Mouse (Mus musculus) forebrain, embryonic 12.5 days (tissue): Measurements from ENCODE around the gene Ttc23l. TPM values are rescaled to one million over a fixed set of nuclear protein-coding genes. Genes with fewer than 3 reads are reported as not detected.
"Not testable (repeated sequence)": the region's sequence is repeated elsewhere in the genome, so short reads cannot be mapped to it uniquely, and the experiment has no call there.

Experiments
- ATAC-seq: fragments of 200-750 bp; cut with Nextera tagmentation; 2 replicates; pipeline ENCODE4 v1.8.0; 2017; ENCODE audit warnings: moderate TSS enrichment; ENCODE audit not compliant: low FRiP score
- H3K27ac ChIP-seq: fragments of 300-500 bp; sonication (generic); 2 replicates; pipeline ENCODE4 v1.5.1; 2016; ENCODE audit warnings: mild to moderate bottlenecking
- H3K27me3 ChIP-seq: fragments of 300-500 bp; sonication (generic); 2 replicates; pipeline ENCODE4 v1.6.1; 2016; ENCODE audit warnings: mild to moderate bottlenecking
- H3K36me3 ChIP-seq: fragments of 300-500 bp; sonication (generic); replicated peaks from 2 replicates; pipeline ENCODE4 v1.6.1; 2016; ENCODE audit warnings: mild to moderate bottlenecking
- H3K4me1 ChIP-seq: fragments of 300-500 bp; sonication (generic); 2 replicates; pipeline ENCODE4 v1.6.1; 2016
- H3K4me2 ChIP-seq: fragments of 300-500 bp; sonication (generic); 2 replicates; pipeline ENCODE4 v1.6.1; 2016; ENCODE audit warnings: mild to moderate bottlenecking, moderate library complexity
- H3K4me3 ChIP-seq: fragments of 300-500 bp; sonication (generic); replicated peaks from 2 replicates; pipeline ENCODE4 v1.5.1; 2016; ENCODE audit warnings: mild to moderate bottlenecking
- H3K9ac ChIP-seq: fragments of 300-500 bp; sonication (generic); 2 replicates; pipeline ENCODE4 v1.6.1; 2016; ENCODE audit warnings: mild to moderate bottlenecking
- H3K9me3 ChIP-seq: fragments of 300-500 bp; sonication (generic); 2 replicates; pipeline ENCODE4 v1.6.1; 2016
- WGBS: fragments of 180-500 bp; shearing (Covaris S2); methylation state at CpG from one replicate; pipeline ENCODE4 v1.1.7; 2016; 5-methylcytosine and 5-hydroxymethylcytosine counted together
- polyA plus RNA-seq: library from polyadenylated mRNA; unstranded; fragments of >200 nt; fragmentation: Nextera tagmentation; extraction: Ambion mirVana; gene quantifications from 2 replicates; pipeline ENCODE4 v1.2.1, GENCODE M21; 2016

The Ttc23l gene
- polyA plus RNA-seq, 1 experiment from 2014 or later = not detected

DNA sequence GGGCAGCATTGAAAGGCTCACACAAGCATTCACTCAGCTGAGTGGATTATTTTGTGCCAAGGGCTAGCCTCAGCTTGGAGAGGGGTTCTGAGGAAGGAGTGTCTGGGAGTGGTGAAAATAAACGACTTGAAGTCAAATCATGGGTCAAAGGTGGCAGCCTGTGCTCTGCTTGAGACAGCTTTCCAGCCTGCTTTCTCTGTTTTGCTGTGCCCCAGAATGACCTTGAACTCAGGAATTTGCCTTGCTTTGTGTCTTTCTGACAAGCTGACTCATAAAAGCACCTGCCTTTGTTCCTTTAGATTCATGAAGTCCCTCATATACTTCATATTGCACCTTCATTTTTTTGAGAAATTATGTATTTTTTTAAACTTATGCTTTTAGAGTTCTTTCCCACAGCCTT is 5.7 kb upstream of the Ttc23l start:
- Histone ChIP-seq H3K27me3 (no peaks in the 10 kb centered on the region), H3K4me2 (no peak overlapping the region), H3K9me3 (no peaks in the 10 kb centered on the region), H3K9ac (no peak overlapping the region), H3K27ac (no peak overlapping the region), H3K4me1 (no peaks in the 10 kb centered on the region), H3K4me3 (no peak overlapping the region), H3K36me3 (peaks cover 18% of the 10 kb centered on the region)
- 78% methylated on average over 1 of the region's 1 CpGs for WGBS
- no peak for ATAC-seq

DNA sequence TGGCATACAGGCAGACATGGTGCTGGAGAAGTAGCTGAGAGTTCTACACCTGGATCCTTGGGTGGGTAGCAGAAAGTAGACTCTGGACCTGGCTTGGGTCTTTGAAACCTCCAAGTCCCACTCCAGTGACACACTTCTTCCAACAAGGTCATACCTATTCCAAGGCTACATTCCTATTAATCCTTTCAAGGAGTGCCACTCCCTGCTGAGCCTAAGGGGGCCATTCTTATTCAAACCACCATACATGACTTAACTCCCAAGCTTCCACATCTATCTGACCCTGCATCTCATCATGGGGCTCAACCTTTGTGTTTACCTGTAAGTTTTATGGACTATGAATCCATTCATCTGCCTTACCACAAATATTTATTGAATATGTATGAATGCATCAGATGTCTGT is 3.8 kb upstream of the Ttc23l start:
- Histone ChIP-seq H3K27ac (no peak overlapping the region), H3K27me3 (no peaks in the 10 kb centered on the region), H3K4me1 (no peaks in the 10 kb centered on the region), H3K9ac (no peak overlapping the region), H3K4me3 (no peak overlapping the region), H3K36me3 (peaks cover under 1% of the 10 kb centered on the region), H3K9me3 (no peaks in the 10 kb centered on the region), H3K4me2 (no peak overlapping the region)
- ATAC-seq = no peak

DNA sequence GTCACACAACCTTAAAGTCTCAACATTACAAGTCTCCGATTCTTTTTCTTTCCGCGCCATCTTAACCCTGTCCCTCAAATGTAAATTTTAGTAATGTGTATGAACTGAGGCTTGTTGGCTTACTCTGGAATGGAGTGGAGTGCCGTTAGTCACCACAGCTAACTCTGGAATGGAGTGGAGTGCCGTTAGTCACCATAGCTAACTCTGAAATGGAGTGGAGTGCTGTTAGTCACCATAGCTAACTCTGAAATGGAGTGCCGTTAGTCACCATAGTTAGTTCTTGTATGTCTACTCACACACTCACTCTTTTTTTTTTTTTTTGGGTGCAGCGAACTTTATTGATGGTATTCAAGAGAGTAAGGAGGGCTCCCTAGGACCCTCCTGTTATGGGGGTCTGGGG is 1.5 kb upstream of the Ttc23l start:
- Histone ChIP-seq H3K4me1 (no peaks in the 10 kb centered on the region), H3K27ac (no peak overlapping the region), H3K9me3 (no peaks in the 10 kb centered on the region), H3K9ac (no peak overlapping the region), H3K4me2 (no peak overlapping the region), H3K36me3 (no peaks in the 10 kb centered on the region), H3K27me3 (no peaks in the 10 kb centered on the region), H3K4me3 (no peak overlapping the region)
- WGBS = 96% methylated on average over 7 of the region's 7 CpGs
- ATAC-seq = no peak

DNA sequence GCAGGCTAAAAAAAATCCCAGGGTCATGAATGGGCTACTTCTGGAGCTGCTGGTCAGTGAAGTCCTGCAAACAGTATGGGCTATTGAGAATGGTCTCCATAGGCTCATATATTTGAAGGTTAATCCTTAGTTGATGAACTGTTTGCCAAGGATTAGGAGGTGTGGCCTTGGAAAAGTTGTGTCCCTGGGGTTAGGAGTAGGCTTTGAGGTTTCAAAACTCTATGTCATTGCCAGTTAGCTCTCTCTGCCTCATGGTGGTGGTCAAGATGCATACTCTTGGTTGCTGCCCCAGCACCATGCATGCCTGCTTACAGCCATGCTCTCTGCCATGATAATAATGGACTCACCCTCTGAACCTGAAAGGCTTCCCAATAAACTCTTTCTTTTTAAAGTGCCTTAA is 4.1 kb downstream of the Ttc23l start:
- Histone ChIP-seq H3K36me3 (no peaks in the 10 kb centered on the region), H3K4me3 (no peak overlapping the region)
- no peak for ATAC-seq

DNA sequence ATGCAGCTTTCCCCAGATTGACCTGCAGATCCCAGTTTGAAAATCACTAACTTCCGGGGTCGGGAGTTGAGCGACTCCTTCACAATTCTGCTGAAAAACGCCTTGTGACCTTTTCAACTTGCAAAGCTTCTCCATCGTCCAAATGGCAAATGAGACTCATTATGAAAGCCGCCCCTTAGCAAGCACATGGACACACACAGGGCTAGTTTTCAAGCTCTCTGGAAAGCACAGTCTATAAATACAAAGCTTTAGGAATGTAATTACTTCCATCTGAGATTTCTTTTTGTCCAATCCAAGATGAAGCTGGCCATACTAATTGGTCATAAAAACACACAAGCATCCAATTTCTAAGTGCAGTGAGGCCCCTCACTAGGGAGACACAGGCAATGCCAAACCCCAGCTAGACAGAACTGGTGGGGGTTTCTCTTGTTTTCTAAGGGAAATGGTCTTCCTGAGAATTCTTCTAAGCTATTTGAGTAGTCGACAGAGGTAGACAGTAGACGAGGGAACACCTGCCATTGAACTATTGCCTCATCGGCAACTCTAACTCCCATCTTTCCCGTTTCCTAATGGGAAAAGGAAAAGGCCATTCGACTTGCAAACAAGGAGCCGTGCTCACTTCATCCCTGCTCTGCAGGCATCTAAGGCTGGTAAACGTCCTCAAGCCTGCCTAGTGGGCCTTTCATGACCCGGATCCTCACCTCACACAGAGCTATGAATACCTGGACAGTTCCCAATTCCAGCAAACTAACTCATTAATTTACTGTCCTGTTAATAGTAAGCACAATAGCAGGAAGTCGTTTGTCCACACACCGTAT is 18.0 kb downstream of the Ttc23l start:
- no peaks in the 10 kb centered on the region for H3K9me3 ChIP-seq
- WGBS = 69% methylated on average over 16 of the region's 16 CpGs
- no peak overlapping the region for H3K4me3 ChIP-seq
- H3K27me3 ChIP-seq = no peaks in the 10 kb centered on the region
- peaks cover 9% of the 10 kb centered on the region; the same call in 1 of the 2 replicates for H3K4me1 ChIP-seq
- H3K4me2 ChIP-seq = no peak overlapping the region
- no peak for ATAC-seq
- H3K27ac ChIP-seq = no peak overlapping the region
- no peaks in the 10 kb centered on the region for H3K36me3 ChIP-seq
- H3K9ac ChIP-seq = no peak overlapping the region

More for the DNA sequence above, 4.1 kb downstream of the Ttc23l start:
- Histone ChIP-seq H3K9me3 (no peaks in the 10 kb centered on the region), H3K27ac (no peak overlapping the region), H3K4me2 (no peak overlapping the region), H3K9ac (no peak overlapping the region), H3K27me3 (no peaks in the 10 kb centered on the region), H3K4me1 (no peaks in the 10 kb centered on the region)

DNA sequence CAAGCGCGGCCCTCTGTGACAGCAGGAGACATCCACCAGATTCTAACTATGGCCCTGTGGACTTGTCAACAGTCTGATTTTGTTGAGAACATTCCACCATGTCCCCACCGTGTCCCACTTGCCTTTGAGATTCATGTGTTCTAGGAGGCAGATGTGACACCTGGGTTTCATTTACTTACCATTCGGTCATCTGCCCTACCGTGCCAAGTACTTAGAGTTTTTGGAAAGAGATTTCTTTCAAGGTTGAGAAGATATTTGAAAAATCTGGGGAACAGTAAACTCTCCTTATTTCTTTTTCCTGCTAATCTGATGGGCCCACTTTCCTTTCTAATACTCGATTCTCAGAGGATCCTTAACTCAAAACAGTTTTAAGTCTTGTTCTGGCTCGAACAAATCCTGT is 22.5 kb downstream of the Ttc23l start:
- H3K27ac ChIP-seq = no peak overlapping the region
- H3K4me2 ChIP-seq = no peak overlapping the region
- H3K9ac ChIP-seq = no peak overlapping the region
- H3K27me3 ChIP-seq = no peaks in the 10 kb centered on the region
- H3K4me1 ChIP-seq = peaks cover 6% of the 10 kb centered on the region
- 87% methylated on average over 7 of the region's 7 CpGs for WGBS
- no peaks in the 10 kb centered on the region for H3K36me3 ChIP-seq
- no peak overlapping the region for H3K4me3 ChIP-seq
- no peak for ATAC-seq
- no peaks in the 10 kb centered on the region for H3K9me3 ChIP-seq

DNA sequence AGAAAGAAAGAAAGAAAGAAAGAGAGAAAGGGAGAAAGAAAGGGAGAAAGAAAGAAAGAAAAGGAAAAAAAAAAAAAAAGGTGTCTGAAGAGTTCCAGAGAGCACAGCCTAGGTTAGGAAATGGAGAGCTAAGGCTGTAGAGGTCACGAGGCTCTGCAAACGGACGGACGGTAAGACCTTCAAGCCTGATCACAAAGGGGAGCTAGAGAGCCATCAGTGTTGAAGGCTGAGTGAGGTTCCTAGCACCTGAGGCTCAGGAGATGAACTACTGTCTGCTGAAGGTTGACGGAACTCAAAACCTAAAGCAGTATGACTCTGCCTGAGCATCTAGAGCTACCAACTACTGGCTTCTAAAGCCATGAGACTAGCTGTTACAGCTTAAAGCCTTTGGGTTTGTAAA is 23.9 kb downstream of the Ttc23l start:
- Histone ChIP-seq H3K36me3 (no peaks in the 10 kb centered on the region), H3K9me3 (no peaks in the 10 kb centered on the region), H3K4me3 (no peak overlapping the region), H3K27me3 (no peaks in the 10 kb centered on the region), H3K4me1 (peaks cover 2% of the 10 kb centered on the region; the same call in 1 of the 2 replicates), H3K4me2 (no peak overlapping the region), H3K27ac (no peak overlapping the region), H3K9ac (no peak overlapping the region)
- ATAC-seq = no peak
- WGBS = 85% methylated on average over 5 of the region's 5 CpGs

DNA sequence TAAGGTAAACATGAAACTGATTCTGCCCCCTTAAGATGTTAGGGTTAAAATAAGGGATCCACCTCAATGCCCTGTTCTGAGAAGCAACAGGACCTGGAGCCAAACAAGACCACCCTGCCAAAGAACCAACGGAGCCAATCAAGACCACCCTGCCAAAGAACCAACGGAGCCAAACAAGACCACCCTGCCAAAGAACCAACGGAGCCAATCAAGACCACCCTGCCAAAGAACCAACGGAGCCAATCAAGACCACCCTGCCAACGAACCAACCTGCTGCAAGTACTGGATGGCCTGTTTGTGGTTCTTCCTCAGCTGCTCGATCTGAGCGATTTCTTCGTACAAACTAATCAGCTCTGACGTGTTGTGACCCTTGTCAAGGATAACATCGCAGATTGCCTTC is 25.1 kb downstream of the Ttc23l start:
- H3K9ac ChIP-seq, H3K4me2 ChIP-seq, H3K9me3 ChIP-seq, H3K27ac ChIP-seq, H3K4me3 ChIP-seq, H3K4me1 ChIP-seq, H3K36me3 ChIP-seq, H3K27me3 ChIP-seq, ATAC-seq: not testable (repeated sequence)
- 93% methylated on average over 10 of the region's 10 CpGs for WGBS

DNA sequence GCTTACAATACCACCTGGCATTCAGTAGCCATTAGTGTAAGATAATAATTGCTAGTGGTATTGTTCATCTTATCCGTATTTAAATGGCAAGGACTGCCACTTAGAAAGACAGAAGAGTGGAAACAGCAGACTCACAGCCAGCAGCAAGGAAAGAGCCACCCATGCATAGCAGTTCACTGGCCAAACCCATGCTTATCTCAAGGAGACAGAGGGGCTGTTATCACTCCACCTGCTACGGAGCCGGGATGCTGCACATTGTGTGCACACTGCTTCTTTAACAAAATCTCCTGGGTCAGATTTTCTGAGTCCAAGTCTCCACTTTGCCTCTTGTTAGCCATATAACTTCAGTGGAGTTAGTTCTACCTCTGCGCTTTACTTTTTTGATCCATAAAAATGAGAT is 27.1 kb downstream of the Ttc23l start:
- H3K9ac ChIP-seq = no peak overlapping the region
- no peaks in the 10 kb centered on the region for H3K27me3 ChIP-seq
- H3K9me3 ChIP-seq = no peaks in the 10 kb centered on the region
- no peak for ATAC-seq
- H3K36me3 ChIP-seq = no peaks in the 10 kb centered on the region
- H3K4me1 ChIP-seq = peaks cover 2% of the 10 kb centered on the region; the same call in 1 of the 2 replicates
- H3K27ac ChIP-seq = no peak overlapping the region
- WGBS = 87% methylated on average over 4 of the region's 4 CpGs
- no peak overlapping the region for H3K4me2 ChIP-seq
- no peak overlapping the region for H3K4me3 ChIP-seq

DNA sequence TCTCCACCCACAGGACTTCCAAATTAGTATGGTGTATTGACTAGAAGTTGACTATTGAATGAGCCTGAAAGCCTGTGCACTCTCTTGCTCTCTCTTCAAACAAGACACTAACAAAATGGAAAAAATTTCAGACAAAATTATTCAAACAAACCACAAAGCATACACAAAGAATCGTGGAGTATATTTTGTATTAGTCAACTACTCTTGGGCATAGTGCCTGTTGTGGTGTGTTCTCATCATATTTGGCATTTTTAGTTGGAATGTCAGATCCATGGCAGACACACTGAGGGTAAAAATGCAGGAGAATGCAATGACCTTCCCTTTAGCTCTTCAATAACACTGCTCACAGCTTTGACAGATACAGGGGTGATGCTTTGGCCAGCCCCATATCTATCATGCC is 32.6 kb downstream of the Ttc23l start:
- Histone ChIP-seq H3K9me3 (no peaks in the 10 kb centered on the region), H3K9ac (no peak overlapping the region), H3K27ac (no peak overlapping the region), H3K4me2 (no peak overlapping the region), H3K4me3 (no peak overlapping the region), H3K4me1 (peaks cover under 1% of the 10 kb centered on the region; the same call in 1 of the 2 replicates), H3K27me3 (no peaks in the 10 kb centered on the region), H3K36me3 (no peaks in the 10 kb centered on the region)
- WGBS = 85% methylated on average over 1 of the region's 1 CpGs
- ATAC-seq = no peak

DNA sequence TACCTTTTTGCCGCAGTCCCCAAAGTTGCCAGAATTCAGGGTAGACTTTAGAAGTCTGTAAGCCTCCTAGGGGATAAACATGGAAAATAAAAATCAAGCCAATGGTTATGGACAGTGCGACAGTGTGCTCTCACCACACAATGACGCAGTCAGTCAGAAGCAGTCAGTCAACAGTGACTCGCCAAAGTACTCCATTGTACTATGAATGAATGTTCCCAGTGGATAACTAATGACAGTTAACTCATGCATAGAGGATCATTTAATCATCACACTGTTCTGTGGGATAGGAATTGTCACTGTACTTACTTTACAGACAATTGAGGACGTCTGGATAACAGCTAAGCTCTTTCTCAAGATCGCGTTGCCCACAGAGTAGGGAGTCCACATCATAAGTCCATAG is 43.3 kb downstream of the Ttc23l start:
- Histone ChIP-seq H3K4me3 (no peak overlapping the region), H3K9me3 (no peaks in the 10 kb centered on the region), H3K9ac (no peak overlapping the region), H3K4me2 (no peak overlapping the region), H3K27ac (no peak overlapping the region), H3K36me3 (no peaks in the 10 kb centered on the region), H3K4me1 (no peaks in the 10 kb centered on the region), H3K27me3 (no peaks in the 10 kb centered on the region)
- WGBS = 86% methylated on average over 7 of the region's 7 CpGs
- no peak for ATAC-seq

DNA sequence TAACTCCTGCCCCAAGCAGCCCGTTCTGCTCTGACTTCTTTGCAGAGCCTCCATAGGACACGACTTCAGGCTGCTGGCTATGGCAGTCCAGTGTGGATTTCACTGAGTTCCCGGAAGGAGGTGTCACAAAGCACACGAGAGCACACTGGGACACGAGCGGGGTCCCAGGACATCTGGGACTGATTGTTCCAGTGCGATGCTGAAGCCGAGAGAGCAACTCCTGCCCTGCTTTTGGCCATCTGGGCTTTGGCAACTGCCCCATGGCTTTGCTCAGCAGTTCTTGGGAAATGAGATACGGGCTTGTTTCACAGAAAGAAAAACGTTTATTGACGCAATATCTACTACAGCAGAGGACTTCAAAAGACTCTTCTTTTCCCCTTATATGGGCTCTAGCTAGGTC is 52.4 kb downstream of the Ttc23l start:
- Histone ChIP-seq H3K27me3 (no peaks in the 10 kb centered on the region), H3K4me2 (no peak overlapping the region), H3K36me3 (no peaks in the 10 kb centered on the region), H3K4me3 (no peak overlapping the region), H3K9ac (no peak overlapping the region), H3K27ac (no peak overlapping the region), H3K4me1 (no peaks in the 10 kb centered on the region), H3K9me3 (no peaks in the 10 kb centered on the region)
- no peak for ATAC-seq
- WGBS = 70% methylated on average over 11 of the region's 11 CpGs
